Mouse (Mus musculus) megakaryocyte-erythroid progenitor cell, adult 5-6 weeks (primary cell): ENCODE results near the gene Ggn. TPM values are rescaled to one million over a fixed set of nuclear protein-coding genes. Genes with fewer than 3 reads are reported as not detected.
"Not testable (repeated sequence)": the region's sequence is repeated elsewhere in the genome, so short reads cannot be mapped to it uniquely, and the experiment has no call there.

Experiments used
- ATAC-seq: replicated peaks from 2 replicates; pipeline ENCODE4 v1.8.0; 2016; ENCODE audit warnings: mild to moderate bottlenecking, inconsistent platforms; ENCODE audit not compliant: severe bottlenecking, poor library complexity, low FRiP score, low TSS enrichment
- total RNA-seq, 2 experiments: library from RNA; stranded (forward) in 1 of 2; stranded (reverse) in 1 of 2; fragments of 200-1000, 215-1000 nt in 1 of 2; fragments of >200 nt in 1 of 2; fragmentation: Nextera tagmentation in 1 of 2; gene quantifications; 2 replicates each; pipeline ENCODE4 v1.2.3; 2014 to 2017

Gene Ggn
- total RNA-seq, 2 experiments from 2014 or later: not detected

- peak; percentile 89 for ATAC-seq
Observed at GRCm38 (mm10) chr7:29155838-29156782, 13.9 kb upstream of the Ggn start, which contains the start of gene Fam98c. Fam98c (minus strand) TSS chr7:29156234.

DNA sequence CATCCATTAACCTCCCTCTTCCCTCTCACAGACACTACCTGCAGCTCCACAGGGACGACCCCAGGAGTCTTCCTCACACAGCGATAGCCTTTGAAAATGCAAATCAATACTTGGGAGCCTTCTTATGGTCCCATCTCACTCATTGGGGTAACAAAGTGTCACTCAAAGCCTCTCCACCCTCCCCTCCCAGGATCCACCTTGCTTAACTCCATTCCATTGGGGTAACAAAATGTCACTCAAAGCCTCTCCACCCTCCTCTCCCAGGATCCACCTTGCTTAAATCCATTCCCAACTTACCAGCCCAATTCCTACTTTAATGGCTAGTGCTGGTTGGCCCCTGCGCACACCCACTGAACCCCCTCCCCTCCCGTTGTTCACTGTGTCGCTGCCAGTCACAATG, 11.7 kb upstream of the Ggn start:
- ATAC-seq: no peak

- ATAC-seq: no peak
Observed at GRCm38 (mm10) chr7:29162294-29162693, 7.7 kb upstream of the Ggn start.

- peak; percentile 90 for ATAC-seq
Observed at GRCm38 (mm10) chr7:29162750-29163525, 7.1 kb upstream of the Ggn start.

GRCm38 (mm10) chr7:29167656-29168055, 2.4 kb upstream of the Ggn start:
- no peak for ATAC-seq

DNA sequence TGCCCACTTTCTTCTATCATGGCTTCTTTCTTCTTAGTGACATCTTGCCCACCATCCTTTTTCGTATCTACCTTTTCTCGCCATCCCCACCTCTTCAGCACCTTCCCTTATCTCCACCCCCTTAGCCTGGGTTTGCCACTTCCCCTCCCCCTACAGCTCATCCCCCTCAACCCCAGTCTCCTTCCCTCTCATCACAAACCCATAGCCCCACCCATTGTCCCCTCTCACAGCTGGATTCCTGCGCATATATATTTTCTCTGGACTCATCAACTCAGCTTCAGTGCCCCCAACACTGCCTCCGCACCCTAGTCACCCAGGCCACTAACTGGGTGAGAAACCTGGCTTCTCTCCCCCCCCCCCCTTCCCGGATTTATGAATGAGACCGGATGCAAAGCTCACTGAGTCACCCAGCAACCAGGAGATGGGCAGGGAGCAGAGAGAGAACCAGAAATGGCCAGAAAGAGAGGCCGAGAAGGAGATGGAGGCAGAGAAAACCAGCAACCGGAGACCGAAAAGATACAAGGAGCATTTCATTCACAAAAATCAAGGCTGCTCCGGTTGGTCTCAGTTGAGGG, 1.8 kb upstream of the Ggn start:
- no peak for ATAC-seq

GRCm38 (mm10) chr7:29168791-29169230, 1.2 kb upstream of the Ggn start:
- ATAC-seq: no peak

DNA sequence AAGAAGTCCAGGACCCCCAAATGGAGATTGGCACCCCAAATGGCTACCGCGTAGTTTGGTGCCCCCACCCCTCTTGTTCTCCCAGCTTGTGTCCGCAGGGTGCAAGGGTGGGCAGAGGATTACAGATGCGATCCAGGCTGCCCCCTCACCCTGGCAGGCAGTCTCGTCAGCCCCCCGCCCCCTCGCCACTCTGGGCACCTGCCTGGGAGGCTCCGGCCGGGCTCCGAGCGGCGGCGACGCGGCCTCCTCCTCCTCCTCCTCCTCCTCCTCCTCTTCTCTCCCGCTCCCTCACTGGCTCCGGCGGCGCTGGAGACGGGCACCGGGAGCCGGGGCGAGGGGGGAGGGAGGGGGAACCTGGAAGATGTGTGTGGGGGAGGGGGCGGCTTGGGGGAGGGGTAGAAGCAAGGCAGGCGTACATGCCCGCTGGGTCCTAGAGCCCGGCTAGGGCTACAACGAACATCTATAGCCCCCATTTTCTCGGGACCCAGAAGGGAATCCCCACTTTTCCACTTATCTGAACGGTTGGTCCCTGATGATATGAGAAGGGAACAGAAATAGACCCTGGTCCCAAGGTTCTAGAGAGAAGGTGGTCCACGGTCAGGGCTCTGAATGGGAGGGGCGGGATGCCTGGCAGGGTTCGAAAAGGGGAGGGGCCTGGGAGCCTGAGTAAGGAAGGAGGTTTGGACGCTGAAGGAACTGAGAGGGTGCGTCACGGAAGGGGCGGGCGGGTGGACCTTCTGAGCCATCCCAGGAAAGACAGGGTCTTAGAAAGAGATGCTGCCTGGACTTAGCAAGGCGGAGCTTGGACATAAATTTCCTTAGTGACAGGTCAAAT, 562 bp upstream of the Ggn start:
- ATAC-seq: peak; percentile 9; the same call in 1 of the 2 replicates

- no peak for ATAC-seq
Observed at GRCm38 (mm10) chr7:29170755-29171561, 948 bp downstream of the Ggn start.

DNA sequence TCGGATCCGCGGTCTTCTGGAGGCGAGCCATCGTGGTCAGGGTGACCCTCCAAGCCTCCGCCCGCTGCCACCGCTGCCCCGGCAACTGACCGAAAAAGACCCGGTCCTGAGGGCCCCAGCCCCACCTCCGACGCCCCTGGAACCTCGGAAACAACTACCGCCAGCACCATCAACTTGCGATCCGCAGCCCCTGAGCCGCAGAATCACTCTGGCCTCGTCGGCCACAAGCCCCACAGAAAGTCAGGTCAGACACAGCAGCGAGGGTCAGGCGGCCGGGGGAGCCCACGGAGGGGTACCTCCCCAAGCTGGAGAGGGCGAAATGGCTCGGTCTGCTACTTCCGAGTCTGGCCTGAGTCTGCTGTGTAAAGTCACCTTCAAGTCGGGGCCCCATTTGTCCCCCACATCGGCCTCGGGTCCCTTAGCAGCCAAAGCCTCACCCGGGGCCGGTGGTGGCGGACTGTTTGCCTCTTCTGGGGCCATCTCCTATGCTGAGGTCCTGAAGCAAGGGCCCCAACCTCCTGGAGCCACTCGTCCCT, 1.6 kb downstream of the Ggn start:
- no peak for ATAC-seq

GRCm38 (mm10) chr7:29172390-29173016, 2.5 kb downstream of the Ggn start:
- ATAC-seq: no peak

GRCm38 (mm10) chr7:29178106-29178505, 8.1 kb downstream of the Ggn start:
- no peak for ATAC-seq

- ATAC-seq: peak; percentile 22; the same call in 1 of the 2 replicates
Observed at GRCm38 (mm10) chr7:29179323-29179722, 9.3 kb downstream of the Ggn start.

DNA sequence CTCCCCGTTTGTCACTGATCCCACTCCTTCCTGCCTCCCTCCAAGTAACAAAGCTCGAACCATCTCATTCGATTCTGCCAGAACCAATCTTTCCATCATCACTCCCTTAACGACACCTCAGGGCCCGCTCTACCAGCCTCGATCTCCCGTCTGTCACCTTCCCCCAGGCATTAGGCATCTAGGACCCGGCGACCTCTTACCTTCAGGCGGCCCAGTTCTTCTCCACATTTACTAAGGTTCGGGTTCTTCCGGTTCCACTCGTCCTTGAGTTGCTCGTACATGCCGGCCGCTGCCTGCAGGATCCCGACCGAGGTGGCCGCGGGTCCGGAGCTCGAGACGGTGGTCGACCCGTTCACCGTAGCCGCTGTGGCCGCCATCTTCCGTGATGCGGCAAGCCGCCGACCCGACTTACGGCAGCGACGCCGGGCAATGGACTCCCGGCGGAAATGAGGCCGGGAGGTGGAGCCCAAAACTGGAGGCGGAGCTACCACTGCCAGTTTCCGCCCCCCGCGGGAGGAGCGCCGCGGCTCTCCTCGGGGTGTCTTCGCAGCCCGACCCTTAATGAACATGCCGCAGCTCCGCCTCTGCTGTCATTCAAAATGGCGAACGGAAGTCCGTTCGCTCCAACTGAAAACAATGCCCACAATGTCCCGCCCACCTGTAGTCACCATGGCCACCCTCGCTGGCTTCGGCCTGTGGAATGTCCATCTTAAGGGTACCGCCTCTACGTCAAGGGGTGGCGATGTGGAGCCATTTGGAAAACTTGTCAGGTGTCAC, 10.3 kb downstream of the Ggn start, which contains the start of gene Psmd8:
TSS of gene Psmd8 (minus strand) at position 625 of the 777 bp plus-strand sequence.
- peak; percentile 96 for ATAC-seq

- no peak for ATAC-seq
Observed at GRCm38 (mm10) chr7:29180854-29181236, 10.8 kb downstream of the Ggn start.

DNA sequence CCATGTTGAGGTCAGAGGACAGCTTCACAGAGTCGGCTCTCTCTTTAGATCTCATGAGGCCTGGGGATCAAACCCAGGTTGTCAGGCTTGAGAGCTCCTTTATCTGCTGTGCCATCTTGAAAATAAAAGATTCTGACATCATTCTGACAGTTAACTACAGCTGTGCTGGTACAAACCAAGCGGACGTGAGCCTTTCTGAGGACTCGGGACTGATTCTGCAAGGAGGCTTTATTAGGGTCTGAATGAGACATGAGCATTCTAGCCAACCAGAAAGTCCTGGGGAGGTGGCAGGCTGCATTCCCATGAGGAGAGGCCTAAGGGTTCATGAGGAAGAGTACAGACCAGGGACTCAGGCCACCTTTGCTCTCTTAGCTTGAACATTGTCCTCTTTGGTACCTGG, 11.3 kb downstream of the Ggn start:
- not testable (repeated sequence) for ATAC-seq

DNA sequence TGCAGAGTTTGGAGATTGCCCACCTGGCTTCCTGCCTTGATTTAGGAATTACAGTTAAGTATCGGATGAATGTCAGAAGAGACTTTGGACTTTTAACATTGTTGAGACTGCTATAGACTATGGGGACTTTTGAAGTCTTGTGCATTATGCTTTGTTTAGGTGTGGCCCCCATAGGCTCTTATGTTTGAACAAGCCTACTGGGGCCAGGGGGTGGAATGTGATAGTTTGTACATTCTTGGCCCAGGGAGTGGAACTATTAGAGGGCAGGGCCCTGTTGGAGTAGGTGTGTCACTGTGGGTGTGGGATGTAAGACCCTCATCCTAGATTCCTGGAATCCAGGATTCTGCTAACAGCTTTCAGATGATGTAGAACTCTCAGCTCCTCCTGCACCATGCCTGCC, 24.2 kb downstream of the Ggn start:
- not testable (repeated sequence) for ATAC-seq
